Mouse (Mus musculus) embryo, embryonic 10 days (tissue): ENCODE data around the gene Ptprm.
A peak's percentile ranks its signal among the peaks of the same experiment; 100 is the strongest.

Experiments used
- DNase-seq: peaks from one replicate; pipeline ENCODE4 v3.0.0-alpha.2; 2015; ENCODE audit warnings: low spot score

Gene Ptprm

DNA sequence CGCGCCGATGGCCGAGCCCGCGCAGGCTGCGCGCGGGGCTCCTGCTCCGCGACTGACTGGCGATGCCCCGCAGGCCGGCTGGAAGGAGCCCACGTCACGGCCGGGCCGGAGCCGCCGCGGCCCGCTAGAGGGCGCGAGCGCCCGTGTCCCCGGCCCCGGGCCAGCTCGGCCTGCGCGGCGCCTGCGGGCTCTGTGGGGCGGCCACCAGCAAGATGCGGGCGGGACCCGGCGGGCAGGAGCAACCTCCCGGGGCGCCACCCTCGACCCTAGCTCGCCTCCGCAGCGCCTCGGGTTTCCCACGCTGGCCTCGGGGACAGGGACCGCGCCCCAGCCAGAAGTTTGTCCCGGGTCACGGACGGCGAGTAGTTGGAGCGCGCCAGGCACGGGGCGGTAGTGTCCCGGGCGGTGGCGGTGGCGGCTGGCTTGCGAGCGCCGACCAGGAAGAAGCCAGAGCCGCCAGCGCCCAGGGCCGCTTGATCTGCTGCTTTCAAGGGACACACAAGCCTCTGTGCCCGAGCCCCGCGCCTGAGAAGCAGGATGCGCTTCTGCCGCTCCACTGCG lies at the start of gene Ptprm:
Gene Ptprm (minus strand): TSS at position 7 of the 561 bp plus-strand sequence.
- peak; percentile 85 for DNase-seq

GRCm38 (mm10) chr17:67396205-67396604 lies 41.9 kb upstream of the Ptprm start:
- DNase-seq: no peak

GRCm38 (mm10) chr17:67390851-67391250 lies 36.6 kb upstream of the Ptprm start:
- no peak for DNase-seq

- DNase-seq: no peak
Measured at GRCm38 (mm10) chr17:67388171-67388570, 33.9 kb upstream of the Ptprm start.

GRCm38 (mm10) chr17:67385286-67385685 lies 31.0 kb upstream of the Ptprm start:
- no peak for DNase-seq

DNA sequence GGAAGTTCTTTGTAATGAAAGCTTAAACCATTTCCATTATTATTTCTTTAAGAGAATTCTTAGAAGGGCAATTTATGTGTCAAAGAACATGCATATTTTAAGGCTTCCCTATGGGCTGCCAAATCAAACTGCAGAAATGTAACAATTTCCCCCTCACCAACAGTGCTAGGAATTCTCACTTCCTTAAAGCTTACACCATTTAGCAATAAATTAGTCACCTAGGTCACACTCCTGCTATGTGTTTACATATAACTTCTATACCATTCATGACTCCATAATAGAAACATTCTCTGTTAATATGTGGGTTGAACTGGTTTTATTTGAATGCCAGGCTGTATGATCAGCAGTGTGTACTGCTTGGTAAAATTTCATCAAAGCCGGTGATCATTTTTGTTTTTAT lies 29.4 kb upstream of the Ptprm start:
- no peak for DNase-seq

- DNase-seq: no peak
Measured at GRCm38 (mm10) chr17:67381618-67382017, 27.4 kb upstream of the Ptprm start.

- no peak for DNase-seq
Measured at GRCm38 (mm10) chr17:67367866-67368265, 13.6 kb upstream of the Ptprm start.

DNA sequence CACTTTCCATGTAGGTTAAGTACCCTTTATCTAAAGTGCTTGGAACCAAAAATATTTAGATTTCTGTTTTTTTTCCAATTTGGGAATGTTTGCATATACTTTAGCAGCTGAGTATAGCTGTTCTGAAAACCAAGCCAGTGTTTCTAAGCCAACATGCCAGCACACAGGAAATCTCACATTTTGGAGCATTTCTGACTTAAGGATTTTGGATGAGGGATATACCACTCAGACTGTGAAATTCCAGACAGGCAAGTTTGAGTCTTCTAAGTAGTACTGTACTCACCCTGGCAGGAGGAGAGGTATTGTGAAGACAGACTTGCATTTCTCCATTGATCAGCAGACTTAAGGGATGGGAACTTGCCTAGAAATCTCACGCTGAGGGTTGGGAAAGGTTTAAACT lies 10.2 kb upstream of the Ptprm start:
- no peak for DNase-seq

- no peak for DNase-seq
Measured at GRCm38 (mm10) chr17:67363377-67364070, 9.3 kb upstream of the Ptprm start.

GRCm38 (mm10) chr17:67362131-67362530 lies 7.9 kb upstream of the Ptprm start:
- DNase-seq: no peak

GRCm38 (mm10) chr17:67360606-67361005 lies 6.3 kb upstream of the Ptprm start:
- DNase-seq: peak; percentile 25

DNA sequence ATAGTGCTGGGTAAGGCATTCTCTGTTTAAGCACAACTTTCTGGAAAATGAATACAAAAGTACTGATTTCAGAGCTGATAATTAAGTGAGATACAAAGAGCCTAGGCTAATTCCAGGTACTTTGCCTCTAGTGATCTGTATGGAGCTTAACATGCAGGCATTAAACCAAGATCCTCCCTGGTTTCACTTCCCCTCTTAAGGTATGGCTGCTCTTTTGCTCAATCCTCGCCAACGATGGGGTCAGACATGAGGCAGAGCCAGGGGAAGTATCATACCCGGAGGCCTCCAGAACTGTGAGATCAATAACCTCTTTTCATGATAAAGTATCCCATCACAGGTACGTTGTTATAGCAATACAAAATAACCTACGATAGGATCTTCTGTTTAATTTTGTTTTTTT lies 5.3 kb upstream of the Ptprm start:
- no peak for DNase-seq

- no peak for DNase-seq
Measured at GRCm38 (mm10) chr17:67358541-67358940, 4.3 kb upstream of the Ptprm start.

GRCm38 (mm10) chr17:67357191-67357590 lies 2.9 kb upstream of the Ptprm start:
- DNase-seq: no peak

- no peak for DNase-seq
Measured at GRCm38 (mm10) chr17:67355251-67355650, 994 bp upstream of the Ptprm start.

DNA sequence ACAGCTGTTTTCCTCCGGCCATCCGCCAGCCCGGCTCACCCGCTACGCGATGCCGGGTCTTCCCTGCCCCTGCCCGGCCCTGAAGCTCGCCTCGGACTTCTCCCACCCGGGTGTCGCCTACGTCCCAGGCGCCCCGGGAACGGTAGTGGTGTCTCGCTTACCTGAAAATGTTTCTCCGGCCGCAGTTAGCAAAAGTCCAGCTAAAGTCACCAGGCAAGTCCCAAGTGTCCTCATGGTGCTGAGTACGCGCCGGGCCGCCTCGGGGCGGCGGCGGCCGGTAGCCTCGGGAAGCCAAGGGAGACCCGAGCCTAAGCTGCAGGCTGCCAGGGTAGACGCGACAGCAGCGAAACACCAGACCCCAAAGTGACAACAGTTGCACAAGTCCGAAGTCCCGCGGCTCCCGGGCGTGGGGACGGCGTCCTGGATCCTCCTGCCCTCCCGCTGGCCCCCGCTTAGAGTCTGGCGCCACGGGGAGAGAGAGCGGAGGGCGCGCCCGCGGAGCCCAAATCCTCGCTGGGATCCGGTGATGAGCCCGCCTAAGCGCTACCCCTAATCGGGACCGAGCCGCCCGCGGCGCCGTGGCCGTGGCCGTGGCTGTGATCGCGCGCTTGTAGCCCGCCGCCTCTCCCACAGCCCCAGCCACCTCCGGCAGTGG lies 334 bp downstream of the Ptprm start:
- DNase-seq: peak; percentile 64

DNA sequence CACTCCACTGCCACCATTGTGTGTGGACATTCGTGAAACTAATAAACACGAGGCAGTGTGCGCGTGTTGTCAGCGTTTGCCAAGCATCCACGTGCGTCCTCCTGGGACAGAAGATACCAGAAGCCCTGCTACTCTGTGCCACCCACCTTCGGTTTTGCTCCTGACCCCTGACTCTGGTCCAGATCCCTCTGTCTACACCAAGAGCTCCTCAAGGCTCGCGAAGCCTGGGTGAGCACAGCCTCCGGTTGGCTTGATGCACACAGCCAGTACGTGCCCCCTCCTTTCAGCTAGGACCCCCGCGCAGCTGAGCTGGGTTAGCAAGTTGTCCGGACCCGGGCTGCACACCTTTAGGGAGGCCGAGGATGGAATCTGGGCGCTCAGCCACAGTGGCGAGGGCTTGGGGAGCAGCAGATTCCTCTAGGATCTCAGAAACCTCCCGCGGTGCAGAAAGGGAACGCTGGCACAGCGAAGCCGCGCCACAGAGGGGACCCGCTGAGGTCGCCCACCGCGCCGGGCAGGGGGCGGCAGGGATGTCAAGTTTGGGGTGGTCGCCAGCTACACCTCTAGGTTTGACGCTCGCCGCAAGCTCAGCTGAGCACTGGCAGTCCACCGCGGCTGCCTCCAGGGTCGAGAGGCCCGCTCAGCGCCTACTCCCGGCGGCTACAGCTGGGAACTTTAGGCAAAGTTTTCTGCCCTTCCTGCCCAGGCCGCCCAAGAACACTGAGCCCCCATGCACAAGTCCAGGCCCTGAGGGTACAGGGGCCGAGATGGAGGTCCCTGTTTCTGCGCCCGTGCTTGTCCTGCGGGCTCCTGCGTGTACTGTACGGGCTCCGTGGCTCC lies 1.1 kb downstream of the Ptprm start:
- DNase-seq: peak; percentile 66

DNA sequence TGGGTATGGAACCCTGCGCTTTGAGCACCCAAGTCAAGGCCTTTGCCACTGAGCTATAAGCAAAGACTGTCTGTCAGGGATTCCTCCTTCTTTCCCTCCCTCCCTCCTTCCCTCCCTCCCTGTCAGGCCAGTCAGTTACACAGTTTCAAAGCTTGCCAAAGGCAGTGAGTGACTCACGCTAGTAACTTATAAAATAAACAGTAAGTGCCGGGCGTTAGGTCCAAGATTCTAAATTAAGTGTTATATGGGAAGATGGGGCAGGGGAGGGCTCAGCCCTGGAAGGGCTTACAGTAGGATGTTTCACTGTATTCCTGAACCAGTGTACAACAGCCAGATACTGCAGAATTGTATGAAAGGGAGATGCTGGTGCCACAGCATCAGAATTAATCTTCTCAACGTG lies 2.8 kb downstream of the Ptprm start:
- DNase-seq: no peak

DNA sequence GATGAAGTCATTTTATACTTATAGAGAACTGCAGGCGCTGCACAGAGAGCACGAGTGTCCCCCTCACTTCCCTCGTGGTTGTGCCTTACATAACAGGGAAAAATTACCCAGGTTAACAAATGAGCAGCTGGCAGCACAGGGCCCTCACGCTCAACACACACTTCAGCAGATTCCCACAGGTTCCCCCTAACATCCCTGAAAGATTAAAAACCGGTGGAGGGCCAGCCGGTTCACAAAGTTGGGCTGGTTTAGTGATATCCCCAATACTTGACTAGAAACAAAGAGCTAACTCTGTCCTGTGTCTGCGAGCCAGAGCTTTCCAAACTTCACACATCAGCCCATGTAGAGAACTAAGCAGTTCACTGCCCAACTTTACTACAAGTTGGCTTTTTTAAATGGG lies 3.7 kb downstream of the Ptprm start:
- DNase-seq: no peak

- DNase-seq: no peak
Measured at GRCm38 (mm10) chr17:67349594-67349993, 4.7 kb downstream of the Ptprm start.

GRCm38 (mm10) chr17:67346921-67347320 lies 7.3 kb downstream of the Ptprm start:
- DNase-seq: no peak

- DNase-seq: no peak
Measured at GRCm38 (mm10) chr17:67345157-67345556, 9.1 kb downstream of the Ptprm start.
